Mouse (Mus musculus) kidney, adult 2 months (tissue): ENCODE results near the gene Gm1113.

Experiments
- CTCF ChIP-seq: fragments of 200-500 bp; conservative IDR thresholded peaks from 2 replicates; pipeline ENCODE4 v1.5.1; 2011; ENCODE audit warnings: low read depth, mild to moderate bottlenecking, control low read depth, low read length, moderate library complexity, mixed read lengths; ENCODE audit not compliant: insufficient read depth, insufficient read length
- POLR2A ChIP-seq: fragments of 200-500 bp; IDR thresholded peaks from one replicate; pipeline ENCODE4 v1.6.1; 2011; ENCODE audit warnings: low read depth, low read length, control low read depth

- TF ChIP-seq CTCF (no peak), POLR2A (peak; percentile 47)
Measured at GRCm38 (mm10) chr9:35559009-35559890, 41.2 kb upstream of the Gm1113 start.
